Mouse (Mus musculus) neural tube, embryonic 15.5 days (tissue): ENCODE measurements around the gene C87499. TPM values are rescaled to one million over a fixed set of nuclear protein-coding genes. Genes with fewer than 3 reads are reported as not detected.

Experiments used
- ATAC-seq: fragments of 200-750 bp; cut with Nextera tagmentation; 2 replicates; pipeline ENCODE4 v1.8.0; 2017; ENCODE audit warnings: mild to moderate bottlenecking, moderate TSS enrichment, moderate library complexity; ENCODE audit not compliant: low FRiP score
- H3K27ac ChIP-seq: fragments of 300-500 bp; sonication (generic); replicated peaks from 2 replicates; pipeline ENCODE4 v1.5.1; 2015; ENCODE audit warnings: mild to moderate bottlenecking, inconsistent platforms
- H3K27me3 ChIP-seq: fragments of 300-500 bp; sonication (generic); replicated peaks from 2 replicates; pipeline ENCODE4 v1.6.1; 2015; ENCODE audit warnings: inconsistent platforms
- H3K36me3 ChIP-seq: fragments of 300-500 bp; sonication (generic); 2 replicates; pipeline ENCODE4 v1.6.1; 2015; ENCODE audit warnings: inconsistent platforms
- H3K4me1 ChIP-seq: fragments of 300-500 bp; sonication (generic); 2 replicates; pipeline ENCODE4 v1.6.1; 2015; ENCODE audit warnings: inconsistent platforms
- H3K4me2 ChIP-seq: fragments of 300-500 bp; sonication (generic); 2 replicates; pipeline ENCODE4 v1.6.1; 2015; ENCODE audit warnings: inconsistent platforms, mild to moderate bottlenecking, moderate library complexity
- H3K4me3 ChIP-seq: fragments of 300-500 bp; sonication (generic); replicated peaks from 2 replicates; pipeline ENCODE4 v1.5.1; 2015; ENCODE audit warnings: mild to moderate bottlenecking, inconsistent platforms
- H3K9ac ChIP-seq: fragments of 300-500 bp; sonication (generic); replicated peaks from 2 replicates; pipeline ENCODE4 v1.6.1; 2015; ENCODE audit warnings: mild to moderate bottlenecking, inconsistent platforms
- H3K9me3 ChIP-seq: fragments of 300-500 bp; sonication (generic); replicated peaks from 2 replicates; pipeline ENCODE4 v1.6.1; 2016; ENCODE audit warnings: inconsistent platforms
- WGBS: fragments of 180-500 bp; shearing (Covaris S2); methylation state at CpG from one replicate; pipeline ENCODE4 v1.1.7; 2015; ENCODE audit warnings: mixed read lengths; 5-methylcytosine and 5-hydroxymethylcytosine counted together
- polyA plus RNA-seq: library from polyadenylated mRNA; unstranded; fragments of >200 nt; fragmentation: Nextera tagmentation; extraction: Ambion mirVana; gene quantifications from 2 replicates; pipeline ENCODE4 v1.2.1, GENCODE M21; 2015

C87499 gene
- polyA plus RNA-seq, result not detected in 2 replicates

GRCm38 (mm10) chr4:88634311-88634710 is at the start of gene C87499:
TSS of gene C87499 (minus strand) at chr4:88634411.
- H3K4me3 ChIP-seq, result no peak within 1 kb of the TSS
- no peak for ATAC-seq
- WGBS, result 87% methylated on average over 4 of the region's 4 CpGs

GRCm38 (mm10) chr4:88683812-88684211 is 49.6 kb upstream of the C87499 start, which contains the start of gene Ifna2:
TSS of gene Ifna2 (minus strand) at chr4:88683912.
- Histone ChIP-seq H3K36me3 (no peaks in the 10 kb centered on the region), H3K9ac (no peak within 1 kb of the TSS), H3K4me3 (no peak within 1 kb of the TSS), H3K9me3 (no peaks in the 10 kb centered on the region), H3K27me3 (no peaks in the 10 kb centered on the region), H3K4me1 (no peaks in the 10 kb centered on the region), H3K27ac (no peak within 1 kb of the TSS), H3K4me2 (no peak within 1 kb of the TSS)
- ATAC-seq, result no peak
- 90% methylated on average over 1 of the region's 1 CpGs for WGBS

More at GRCm38 (mm10) chr4:88634311-88634710, at the start of gene C87499:
- no peak within 1 kb of the TSS for H3K4me2 ChIP-seq
- no peaks in the 10 kb centered on the region for H3K27me3 ChIP-seq
- no peak within 1 kb of the TSS for H3K9ac ChIP-seq
- H3K36me3 ChIP-seq, result no peaks in the 10 kb centered on the region
- no peaks in the 10 kb centered on the region for H3K4me1 ChIP-seq
- H3K9me3 ChIP-seq, result no peaks in the 10 kb centered on the region; the same call in 1 of the 2 replicates
- H3K27ac ChIP-seq, result no peak within 1 kb of the TSS

DNA sequence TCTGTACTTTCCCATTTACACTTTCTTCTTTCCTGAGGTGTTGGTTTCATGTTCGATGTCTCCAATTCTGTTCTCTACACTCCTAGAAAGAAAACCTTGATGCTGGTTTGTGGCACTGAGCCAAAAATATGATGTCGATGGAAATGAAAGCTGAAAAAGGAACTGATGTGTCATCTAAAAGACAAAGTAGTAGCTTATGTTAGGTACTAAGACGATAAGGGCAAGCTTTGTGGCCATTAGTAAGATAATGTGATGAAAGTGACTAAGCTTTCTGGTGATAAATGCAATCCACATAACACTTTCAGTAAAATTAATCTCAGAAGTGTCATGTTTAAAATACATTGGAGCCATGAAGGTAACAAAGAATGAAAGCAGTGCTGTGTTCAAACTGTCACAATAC is 47.1 kb upstream of the C87499 start:
- Histone ChIP-seq H3K27ac (no peak overlapping the region), H3K9me3 (no peaks in the 10 kb centered on the region), H3K36me3 (no peaks in the 10 kb centered on the region), H3K9ac (no peak overlapping the region), H3K4me2 (no peak overlapping the region), H3K27me3 (no peaks in the 10 kb centered on the region), H3K4me3 (no peak overlapping the region), H3K4me1 (no peaks in the 10 kb centered on the region)
- ATAC-seq, result no peak
- whole genome bisulfite sequencing, result 79% methylated on average over 3 of the region's 3 CpGs

GRCm38 (mm10) chr4:88680362-88680761 is 46.2 kb upstream of the C87499 start:
- no peak overlapping the region for H3K4me3 ChIP-seq
- H3K4me1 ChIP-seq, result no peaks in the 10 kb centered on the region
- no peaks in the 10 kb centered on the region for H3K36me3 ChIP-seq
- no peaks in the 10 kb centered on the region for H3K9me3 ChIP-seq
- H3K9ac ChIP-seq, result no peak overlapping the region
- WGBS, result 51% methylated on average over 8 of the region's 8 CpGs
- H3K4me2 ChIP-seq, result no peak overlapping the region
- no peaks in the 10 kb centered on the region for H3K27me3 ChIP-seq
- ATAC-seq, result no peak
- H3K27ac ChIP-seq, result no peak overlapping the region

DNA sequence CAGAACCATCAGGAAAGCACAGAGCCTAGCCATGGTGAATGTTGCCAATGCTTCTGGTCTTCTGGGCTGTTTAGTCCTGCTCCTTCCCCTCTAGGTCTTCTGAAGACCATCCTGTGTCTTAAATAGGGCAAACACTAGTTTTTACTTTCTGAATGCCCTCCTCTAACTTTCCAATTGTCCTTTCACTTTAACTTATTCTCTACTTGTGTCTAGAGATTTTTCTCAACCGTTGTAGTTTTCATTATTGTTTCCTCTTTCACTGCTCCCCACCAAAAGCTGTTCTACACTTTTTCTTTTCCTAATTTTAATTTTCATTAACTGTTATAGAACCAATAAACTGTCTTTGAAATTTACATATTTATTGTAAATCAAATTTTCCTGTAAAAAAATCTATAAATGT is 42.6 kb upstream of the C87499 start, which contains the start of gene Ifna16:
TSS of gene Ifna16 (minus strand) at position 101 of the 400 bp plus-strand sequence.
- H3K9me3 ChIP-seq, result no peaks in the 10 kb centered on the region
- H3K4me3 ChIP-seq, result no peak within 1 kb of the TSS
- no peaks in the 10 kb centered on the region for H3K36me3 ChIP-seq
- H3K27ac ChIP-seq, result no peak within 1 kb of the TSS
- no peak within 1 kb of the TSS for H3K4me2 ChIP-seq
- H3K9ac ChIP-seq, result no peak within 1 kb of the TSS
- H3K27me3 ChIP-seq, result no peaks in the 10 kb centered on the region
- WGBS, result 82% methylated on average over 1 of the region's 1 CpGs
- no peaks in the 10 kb centered on the region for H3K4me1 ChIP-seq
- no peak for ATAC-seq

GRCm38 (mm10) chr4:88655461-88655860 is 21.2 kb upstream of the C87499 start:
- Histone ChIP-seq H3K27ac (no peak overlapping the region), H3K4me2 (no peak overlapping the region), H3K27me3 (no peaks in the 10 kb centered on the region), H3K36me3 (no peaks in the 10 kb centered on the region), H3K4me1 (no peaks in the 10 kb centered on the region), H3K9me3 (no peaks in the 10 kb centered on the region), H3K9ac (no peak overlapping the region), H3K4me3 (no peak overlapping the region)
- ATAC-seq, result no peak
- 66% methylated on average over 1 of the region's 1 CpGs for WGBS

DNA sequence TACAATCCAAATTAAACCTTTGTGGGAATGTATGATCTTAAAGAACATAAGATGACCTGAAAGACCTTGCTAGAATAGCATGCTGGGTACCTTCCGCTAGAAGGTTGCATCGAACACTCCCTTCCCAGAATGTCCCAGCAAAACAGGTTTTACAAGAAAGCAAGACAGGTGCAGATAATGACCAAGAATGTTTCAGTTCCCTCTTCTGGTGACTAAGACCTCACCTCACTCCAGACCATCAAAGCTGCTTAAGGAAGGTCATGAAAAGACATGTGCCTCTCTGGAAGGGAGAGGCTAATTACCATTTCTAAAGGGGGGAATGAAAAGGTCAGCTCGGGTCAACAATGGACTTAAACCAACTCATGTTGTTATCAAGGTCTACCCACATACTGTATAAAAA is 19.4 kb upstream of the C87499 start:
- H3K9me3 ChIP-seq, result no peaks in the 10 kb centered on the region
- H3K36me3 ChIP-seq, result no peaks in the 10 kb centered on the region
- no peak overlapping the region for H3K4me2 ChIP-seq
- no peak overlapping the region for H3K4me3 ChIP-seq
- H3K27me3 ChIP-seq, result no peaks in the 10 kb centered on the region
- no peaks in the 10 kb centered on the region for H3K4me1 ChIP-seq
- no peak for ATAC-seq
- H3K9ac ChIP-seq, result no peak overlapping the region
- no peak overlapping the region for H3K27ac ChIP-seq
- 73% methylated on average over 3 of the region's 3 CpGs for WGBS

DNA sequence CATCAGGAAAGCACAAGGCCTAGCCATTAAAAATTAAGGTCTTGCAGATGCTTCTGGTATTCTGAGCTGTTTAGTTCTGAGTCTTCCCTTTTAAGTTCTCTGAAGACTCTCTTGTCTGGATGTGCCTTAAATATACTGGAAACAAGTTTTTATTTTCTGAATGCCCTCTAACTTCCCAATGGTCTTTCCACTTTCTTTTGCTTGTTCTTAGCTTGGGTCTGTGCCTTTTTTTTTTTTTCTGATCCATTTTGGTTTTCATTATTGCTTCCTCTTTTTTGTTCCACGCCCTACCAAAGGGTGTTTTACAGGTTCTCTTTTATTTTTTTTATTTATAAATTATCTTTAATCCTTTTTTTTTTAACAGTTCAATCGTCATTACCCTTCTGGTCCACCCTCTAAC is 10.1 kb upstream of the C87499 start, which contains the start of gene Ifna13:
TSS of gene Ifna13 (minus strand) at position 101 of the 400 bp plus-strand sequence.
- no peaks in the 10 kb centered on the region for H3K27me3 ChIP-seq
- no peak for ATAC-seq
- H3K4me1 ChIP-seq, result no peaks in the 10 kb centered on the region
- no peaks in the 10 kb centered on the region for H3K36me3 ChIP-seq
- no peak within 1 kb of the TSS for H3K4me3 ChIP-seq
- no peaks in the 10 kb centered on the region for H3K9me3 ChIP-seq
- H3K4me2 ChIP-seq, result no peak within 1 kb of the TSS
- no peak within 1 kb of the TSS for H3K27ac ChIP-seq
- H3K9ac ChIP-seq, result no peak within 1 kb of the TSS
- 66% methylated on average over 2 of the region's 2 CpGs for WGBS

DNA sequence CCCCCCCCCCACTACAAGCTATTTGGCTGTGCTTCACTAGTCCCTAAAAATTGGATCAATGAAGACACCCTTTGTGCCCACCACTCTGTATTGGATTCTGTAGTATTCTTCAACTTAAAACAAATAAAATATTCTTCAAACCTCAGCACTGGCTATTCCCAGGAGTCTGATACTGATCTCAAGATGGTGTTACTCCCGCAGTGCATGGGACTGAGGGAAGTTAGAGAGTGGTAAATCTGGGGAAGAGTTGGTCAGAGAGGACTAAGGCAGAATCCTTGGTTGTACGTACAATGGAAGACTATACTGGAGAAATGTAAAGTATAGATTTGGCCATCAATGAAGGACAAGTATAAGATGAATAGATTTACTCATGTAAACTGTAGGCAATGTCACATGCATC is 8.3 kb upstream of the C87499 start:
- no peaks in the 10 kb centered on the region for H3K27me3 ChIP-seq

DNA sequence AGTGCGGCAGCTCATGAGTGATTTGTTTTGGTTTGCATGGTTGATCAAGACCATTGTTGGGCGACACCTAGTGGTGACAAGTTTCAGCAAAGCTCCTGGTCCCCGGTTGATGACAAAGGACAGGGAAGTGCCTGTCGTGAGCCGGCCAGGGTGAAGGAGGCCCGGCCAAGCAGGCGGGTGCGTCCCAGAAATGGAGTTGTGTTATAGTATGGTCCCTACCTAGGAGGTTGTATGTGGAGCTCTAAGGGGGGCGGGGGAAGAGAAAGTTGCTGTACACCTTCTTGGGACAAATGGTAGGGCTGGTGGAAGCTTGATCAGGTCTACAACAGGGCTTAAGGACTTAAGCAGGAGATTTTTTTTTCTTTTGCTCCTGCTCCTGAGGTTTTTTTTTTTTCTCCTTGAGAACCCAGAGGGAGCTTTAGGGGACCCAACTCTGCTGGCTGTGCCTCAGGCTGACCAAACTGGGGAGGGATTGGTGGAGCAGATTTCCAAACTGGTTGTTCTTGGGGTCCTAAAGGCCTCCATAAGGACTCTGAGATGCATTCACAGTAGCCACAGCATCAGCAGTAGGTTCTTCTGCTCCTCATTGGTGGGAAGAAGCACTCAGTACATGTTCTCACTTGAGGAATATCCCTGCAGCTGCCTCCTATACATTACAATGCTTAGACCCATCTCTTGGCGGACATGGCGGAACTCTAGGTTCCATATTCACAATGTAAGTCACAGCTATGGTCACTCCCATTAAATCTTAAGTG is 7.0 kb upstream of the C87499 start:
- no peaks in the 10 kb centered on the region for H3K9me3 ChIP-seq
- H3K9ac ChIP-seq, result no peak overlapping the region
- H3K27me3 ChIP-seq, result no peaks in the 10 kb centered on the region
- H3K4me3 ChIP-seq, result peak overlapping the region; percentile 31
- H3K4me1 ChIP-seq, result no peaks in the 10 kb centered on the region
- peak overlapping the region; percentile 50 for H3K4me2 ChIP-seq
- peak; percentile 86 for ATAC-seq
- H3K36me3 ChIP-seq, result no peaks in the 10 kb centered on the region
- 20% methylated on average over 11 of the region's 11 CpGs for WGBS
- no peak overlapping the region for H3K27ac ChIP-seq

More for the DNA sequence above, 8.3 kb upstream of the C87499 start:
- Histone ChIP-seq H3K4me1 (no peaks in the 10 kb centered on the region), H3K36me3 (no peaks in the 10 kb centered on the region), H3K4me3 (no peak overlapping the region), H3K9ac (no peak overlapping the region), H3K9me3 (no peaks in the 10 kb centered on the region), H3K27ac (no peak overlapping the region), H3K4me2 (no peak overlapping the region)
- ATAC-seq, result no peak
- 32% methylated on average over 2 of the region's 2 CpGs for WGBS

GRCm38 (mm10) chr4:88640704-88641076 is 6.5 kb upstream of the C87499 start:
- H3K9me3 ChIP-seq, result no peaks in the 10 kb centered on the region
- H3K4me1 ChIP-seq, result no peaks in the 10 kb centered on the region
- H3K4me3 ChIP-seq, result peak overlapping the region; percentile 31
- H3K9ac ChIP-seq, result no peak overlapping the region
- ATAC-seq, result no peak
- no peak overlapping the region for H3K27ac ChIP-seq
- H3K27me3 ChIP-seq, result no peaks in the 10 kb centered on the region
- no peaks in the 10 kb centered on the region for H3K36me3 ChIP-seq
- H3K4me2 ChIP-seq, result peak overlapping the region; percentile 50
- 65% methylated on average over 8 of the region's 8 CpGs for WGBS

GRCm38 (mm10) chr4:88603276-88603675 is 30.9 kb downstream of the C87499 start, which contains the start of gene Ifna12:
TSS of gene Ifna12 (minus strand) at chr4:88603376.
- no peaks in the 10 kb centered on the region for H3K4me1 ChIP-seq
- ATAC-seq, result no peak
- H3K27ac ChIP-seq, result no peak within 1 kb of the TSS
- H3K27me3 ChIP-seq, result no peaks in the 10 kb centered on the region
- no peaks in the 10 kb centered on the region for H3K36me3 ChIP-seq
- H3K9me3 ChIP-seq, result no peaks in the 10 kb centered on the region
- no peak within 1 kb of the TSS for H3K4me3 ChIP-seq
- no peak within 1 kb of the TSS for H3K4me2 ChIP-seq
- H3K9ac ChIP-seq, result no peak within 1 kb of the TSS
